Mouse (Mus musculus) Muller cell, postnatal 12 days (primary cell): Measurements from ENCODE around the gene 1700021F05Rik.
A peak's percentile ranks its signal among the peaks of the same experiment; 100 is the strongest.

Experiments used
- DNase-seq: peaks from one replicate; pipeline ENCODE4 v3.0.0-alpha.2; 2015; ENCODE audit errors: inconsistent ontology term

1700021F05Rik gene

DNA sequence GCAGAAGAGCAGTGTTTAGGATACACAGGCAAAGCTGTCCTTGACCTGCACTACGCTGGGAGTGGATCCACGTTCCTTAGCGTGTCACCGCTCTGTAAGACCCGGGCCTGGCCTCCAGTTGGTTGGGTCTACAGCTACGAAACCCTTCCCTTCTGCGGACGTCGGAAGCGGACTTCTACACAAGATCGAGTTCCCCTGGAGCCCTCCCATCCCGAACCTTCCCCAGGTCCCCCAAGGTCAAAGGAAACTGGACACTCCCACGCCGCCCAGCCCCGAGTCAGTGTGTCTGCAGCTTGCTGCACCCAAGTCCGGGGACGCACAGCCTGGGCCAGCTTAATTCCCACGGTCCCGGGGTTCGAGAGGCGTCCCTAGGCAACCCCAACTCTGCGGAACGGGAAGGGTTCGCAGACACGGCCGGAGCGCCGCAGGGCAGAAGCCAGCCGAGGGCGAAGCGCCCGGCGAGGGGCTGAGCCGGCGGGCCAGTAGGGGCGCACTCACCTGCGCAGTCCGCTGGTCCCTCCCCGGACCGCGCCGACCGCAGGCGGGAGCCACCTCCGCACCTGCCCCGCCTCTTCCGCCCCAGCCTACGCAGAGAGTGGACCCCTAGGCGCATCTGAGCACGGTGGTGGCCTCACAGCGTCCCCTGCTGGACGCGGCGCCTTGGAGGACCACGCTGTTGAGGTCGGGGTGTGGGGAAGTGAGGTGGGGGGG, at the start of gene 1700021F05Rik:
1700021F05Rik (minus strand) TSS at position 553 of the 711 bp plus-strand sequence.
- DNase-seq = peak; percentile 97

DNA sequence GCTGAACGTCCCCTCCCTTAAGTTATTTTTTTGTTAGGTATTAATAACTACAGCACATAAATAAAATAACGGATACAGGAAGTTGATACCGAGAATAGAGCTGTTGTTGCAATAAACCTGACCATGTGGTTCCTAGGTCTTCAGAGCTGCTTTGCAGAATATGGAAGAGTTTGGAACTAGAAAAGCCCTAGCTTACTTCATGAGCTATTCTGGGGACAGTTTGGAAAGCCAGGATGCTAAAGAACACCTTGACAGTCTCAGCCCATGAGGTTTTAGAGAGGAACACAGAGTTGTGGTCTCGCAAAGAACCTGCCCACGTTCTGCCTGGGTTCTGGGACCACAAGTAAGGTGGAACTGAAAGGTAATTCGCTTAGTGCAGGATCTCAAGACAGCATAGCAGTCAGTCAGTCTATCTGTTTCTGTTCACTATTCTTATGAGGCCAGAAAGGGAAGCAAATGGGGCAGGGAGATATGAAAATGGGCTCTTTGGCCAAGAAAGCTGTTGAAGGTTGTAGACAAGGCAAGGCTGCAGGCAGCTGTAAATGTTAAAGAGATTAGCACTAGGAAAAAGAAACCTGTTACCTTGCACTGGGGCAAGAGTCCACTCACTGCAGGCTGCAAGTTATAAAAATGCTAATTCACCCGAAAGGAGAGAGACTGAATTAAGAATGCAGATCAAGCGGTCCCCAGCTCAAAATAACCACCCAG, 47.8 kb upstream of the 1700021F05Rik start:
- DNase-seq = no peak

DNA sequence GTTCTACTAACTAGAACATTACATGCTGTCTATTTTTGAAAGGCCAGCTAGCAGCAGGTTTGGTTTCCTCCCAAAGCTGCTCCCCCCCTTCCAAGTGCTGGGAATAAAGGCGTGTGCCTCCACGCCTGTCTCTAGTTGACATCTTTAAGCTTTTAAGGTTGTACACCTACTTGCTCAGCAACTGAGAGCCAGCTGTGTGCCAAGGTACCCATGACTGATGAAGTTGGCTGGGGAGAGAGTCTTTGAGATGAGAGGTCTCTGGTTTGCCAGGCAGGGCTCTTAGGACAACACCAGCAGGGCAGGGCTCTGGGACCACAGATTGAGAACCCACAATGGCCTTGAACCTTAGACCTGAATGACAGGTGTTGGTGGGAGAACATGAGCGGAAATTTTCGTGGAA, 43.7 kb upstream of the 1700021F05Rik start:
- no peak for DNase-seq

DNA sequence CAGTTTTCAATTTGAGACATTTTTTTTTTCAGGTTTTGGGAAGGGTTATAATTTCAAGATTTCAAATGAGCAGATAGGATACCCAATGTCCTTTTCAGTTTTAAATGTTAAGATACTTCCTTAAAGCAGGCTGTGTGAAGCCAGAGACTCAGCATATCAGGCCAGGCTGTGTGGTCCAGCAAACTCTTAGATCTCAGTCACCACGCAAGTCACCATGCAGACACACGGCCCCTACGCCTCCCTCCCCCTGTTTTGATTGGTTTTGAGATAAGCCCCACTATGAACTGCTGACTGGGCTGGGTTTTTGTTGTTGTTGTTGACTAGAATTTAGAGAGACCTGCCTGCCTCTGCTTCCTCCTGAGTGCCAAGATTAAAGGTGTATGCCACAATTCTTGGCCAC, 40.5 kb upstream of the 1700021F05Rik start:
- DNase-seq = no peak

DNA sequence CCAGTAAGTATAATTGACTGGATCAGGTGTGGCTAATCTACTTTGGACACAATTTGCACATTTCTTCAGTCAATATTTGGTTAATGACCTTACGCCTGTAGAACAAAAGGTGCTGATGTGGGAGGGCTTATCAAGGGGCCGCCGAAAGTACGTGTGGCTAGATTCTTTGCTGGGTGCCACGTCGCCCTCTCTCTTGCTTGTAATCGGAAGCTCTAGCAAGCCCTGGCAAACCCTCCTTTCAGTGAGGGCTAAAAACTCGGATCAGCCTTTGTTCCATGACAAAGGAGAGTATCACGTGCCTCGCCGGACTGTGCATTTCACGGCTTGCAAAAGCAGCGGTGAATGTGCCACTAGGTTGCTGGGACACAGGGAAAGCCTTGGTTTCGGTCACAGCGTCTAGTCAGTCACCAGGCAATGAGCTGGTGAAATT, 39.9 kb upstream of the 1700021F05Rik start:
- DNase-seq = peak; percentile 40

DNA sequence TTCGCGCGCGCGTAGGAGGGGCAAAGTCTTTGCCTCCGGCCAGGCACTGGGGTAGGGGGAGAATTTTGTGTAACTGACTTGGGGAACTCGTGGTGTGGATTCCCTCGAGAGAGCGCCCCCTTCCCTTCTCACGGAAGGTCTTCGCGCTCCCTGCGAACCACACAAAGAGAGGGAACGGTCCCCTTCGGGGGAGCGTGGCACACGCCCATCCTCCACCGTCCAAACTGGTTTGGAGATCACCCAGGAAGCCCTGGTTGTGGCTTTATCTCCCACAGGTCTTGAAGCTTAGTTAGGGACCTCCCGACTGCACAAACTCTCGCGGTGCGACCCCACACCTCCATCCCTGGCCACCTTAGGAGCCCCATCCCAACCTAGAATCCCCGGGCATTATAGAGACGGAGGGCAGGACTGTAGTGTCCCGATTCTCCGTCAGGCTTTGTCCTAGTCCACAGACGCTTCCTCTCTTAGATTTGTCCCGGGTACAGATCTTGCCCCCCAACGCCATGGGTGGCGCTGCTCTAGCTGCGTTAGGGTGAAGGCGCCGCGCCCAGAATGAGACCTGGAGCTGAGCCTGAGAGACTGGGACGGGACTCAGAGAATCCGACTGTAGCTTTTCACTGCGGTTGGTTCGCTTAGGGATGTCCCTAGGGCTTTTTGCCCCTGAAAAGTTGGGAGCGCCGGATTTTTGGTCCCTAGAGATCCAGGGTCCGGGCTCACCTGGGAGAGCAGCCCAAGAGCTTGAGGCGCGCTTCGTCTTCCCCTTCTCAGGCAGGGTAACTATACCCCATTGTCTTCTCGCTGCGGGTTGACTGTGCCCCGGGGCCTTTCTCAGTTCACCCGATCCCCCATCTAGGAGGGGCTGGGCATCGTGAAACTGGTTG, 38.8 kb upstream of the 1700021F05Rik start:
- peak; percentile 43 for DNase-seq

DNA sequence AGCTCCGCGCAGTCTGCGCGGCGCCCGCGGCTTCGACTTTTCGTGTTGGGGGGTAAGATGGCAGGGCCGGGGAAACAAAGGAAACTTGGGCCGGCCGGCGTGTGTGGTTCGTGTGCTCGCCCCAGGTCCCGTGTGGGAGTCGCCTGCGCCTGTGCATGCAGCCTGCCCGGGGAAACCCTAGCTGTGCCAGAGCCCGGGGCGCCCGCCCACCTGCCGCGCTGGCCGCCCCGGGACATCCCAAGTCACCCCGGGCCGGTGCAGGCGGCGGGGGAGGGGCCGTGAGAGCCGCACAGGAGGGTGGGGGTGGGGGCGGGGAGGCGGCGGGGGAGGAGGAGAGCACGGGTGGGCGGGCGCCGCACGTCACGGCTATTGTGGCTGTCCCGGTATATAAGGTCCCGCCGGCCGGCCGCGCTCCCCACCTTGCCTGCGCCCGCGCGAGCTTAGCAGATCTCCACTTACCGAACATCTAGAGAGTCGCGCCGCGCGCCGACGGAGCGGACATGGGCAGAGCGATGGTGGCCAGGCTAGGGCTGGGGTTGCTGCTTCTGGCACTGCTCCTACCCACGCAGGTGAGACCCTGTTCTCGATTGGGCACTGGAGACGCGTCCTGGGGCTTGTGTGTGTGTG, 38.1 kb upstream of the 1700021F05Rik start:
- DNase-seq = peak; percentile 75

DNA sequence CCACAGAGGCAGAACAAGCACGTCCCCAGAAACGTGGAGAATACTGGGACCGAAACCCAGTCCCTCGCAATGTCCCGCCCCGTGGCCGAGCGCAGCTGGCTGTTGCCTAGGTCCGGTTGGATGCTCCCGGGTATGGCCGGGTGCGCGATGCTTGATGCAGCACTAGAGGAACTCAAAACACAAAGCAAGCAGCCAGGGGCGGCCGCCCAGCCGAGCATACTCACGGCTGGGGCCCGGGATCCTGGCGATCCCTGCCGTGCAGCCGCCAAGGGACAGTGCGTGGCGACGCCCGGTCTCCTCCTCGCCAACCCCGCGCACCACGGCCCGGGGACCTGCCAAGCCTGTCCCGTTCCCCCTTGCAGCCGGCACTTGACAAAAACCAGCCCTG, 37.6 kb upstream of the 1700021F05Rik start:
- DNase-seq = peak; percentile 78

DNA sequence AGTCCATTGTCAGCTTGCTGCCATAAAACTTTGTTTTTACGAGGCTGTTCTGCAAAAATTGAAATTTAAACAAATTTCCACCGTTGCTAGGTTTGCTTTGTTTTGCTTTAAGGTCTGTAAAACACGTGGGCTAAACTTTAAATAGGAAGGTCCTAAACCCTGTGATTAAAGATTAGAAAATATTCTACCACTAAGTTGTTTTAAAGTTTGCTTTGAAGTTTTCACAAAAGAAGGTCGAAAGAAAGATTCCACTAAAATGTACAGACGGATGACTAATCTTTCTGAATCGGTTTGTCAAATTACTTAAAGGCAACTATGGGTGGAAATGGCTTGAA, 37.2 kb upstream of the 1700021F05Rik start, which contains the start of gene Cd24a:
Cd24a (plus strand) TSS at position 288 of the 335 bp plus-strand sequence.
- no peak for DNase-seq

DNA sequence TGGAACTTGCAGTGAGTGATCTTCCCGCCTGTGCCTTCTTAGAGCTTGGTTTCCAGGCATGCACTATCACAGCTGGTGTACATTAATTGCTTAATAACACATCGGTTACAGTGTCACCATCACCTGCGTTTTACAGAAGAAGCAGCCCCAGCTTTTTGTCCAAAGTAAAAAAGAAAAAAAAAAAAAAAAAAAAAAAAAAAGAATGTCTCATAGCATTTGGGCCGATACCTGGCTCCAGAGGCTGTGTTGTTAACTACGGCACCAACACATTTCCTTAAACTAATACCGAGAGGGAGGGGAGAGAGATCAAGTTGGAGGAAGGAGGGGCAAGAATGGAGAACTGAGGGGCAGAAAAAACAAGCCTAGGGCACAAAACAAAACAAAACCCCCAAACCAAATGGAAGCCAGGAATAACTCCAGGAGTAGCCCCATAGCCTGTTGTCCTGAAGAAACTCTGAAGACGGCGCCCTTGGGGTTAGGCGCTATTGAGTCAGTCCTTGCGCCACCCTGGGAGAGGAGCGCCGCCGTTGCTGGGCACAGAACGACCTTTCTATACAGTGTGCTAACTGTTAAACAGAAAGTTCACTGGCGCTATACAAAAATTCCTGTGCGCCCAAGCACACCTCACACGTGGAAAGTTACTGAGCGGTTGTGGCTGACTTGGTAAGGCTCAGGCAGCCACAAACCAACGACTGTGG, 36.7 kb upstream of the 1700021F05Rik start:
- DNase-seq = peak; percentile 20

DNA sequence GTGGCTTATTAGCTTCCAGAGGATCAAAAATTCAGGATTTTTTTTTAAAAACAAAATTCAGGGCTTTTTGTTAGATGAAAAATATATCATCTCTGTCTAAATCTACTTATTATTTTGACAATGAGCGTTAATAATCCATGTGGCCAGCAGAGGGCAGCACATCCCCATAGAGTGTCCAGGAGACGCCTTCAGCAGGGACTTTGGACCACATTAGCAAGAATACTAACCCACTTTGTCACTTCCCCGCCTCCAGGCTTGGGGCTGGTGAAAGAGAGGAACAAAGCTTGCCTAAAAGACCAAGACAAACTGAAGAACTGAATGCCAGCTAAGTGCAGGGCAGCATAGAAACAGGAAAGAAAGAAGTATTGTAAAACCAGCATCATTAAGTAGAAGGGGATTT, 34.2 kb upstream of the 1700021F05Rik start:
- peak; percentile 79 for DNase-seq

DNA sequence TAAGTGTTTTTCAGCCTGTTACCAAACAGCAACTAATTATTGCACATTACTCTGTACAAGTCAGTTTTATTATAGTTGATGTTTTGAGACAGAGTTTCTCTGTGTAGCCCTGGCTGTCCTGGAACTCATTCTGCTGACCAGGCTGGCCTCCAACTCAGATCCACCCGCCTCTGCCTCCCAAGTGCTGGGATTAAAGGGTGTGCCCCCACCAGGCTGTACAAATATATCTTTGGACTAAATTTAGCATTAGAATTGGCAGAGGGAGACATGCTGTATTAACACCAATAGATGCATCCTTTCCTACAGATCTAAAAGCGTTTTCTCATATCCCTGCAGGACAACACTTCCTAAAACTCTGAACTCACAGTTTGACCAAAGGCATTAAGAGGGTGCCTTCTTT, 33.6 kb upstream of the 1700021F05Rik start:
- DNase-seq = no peak

DNA sequence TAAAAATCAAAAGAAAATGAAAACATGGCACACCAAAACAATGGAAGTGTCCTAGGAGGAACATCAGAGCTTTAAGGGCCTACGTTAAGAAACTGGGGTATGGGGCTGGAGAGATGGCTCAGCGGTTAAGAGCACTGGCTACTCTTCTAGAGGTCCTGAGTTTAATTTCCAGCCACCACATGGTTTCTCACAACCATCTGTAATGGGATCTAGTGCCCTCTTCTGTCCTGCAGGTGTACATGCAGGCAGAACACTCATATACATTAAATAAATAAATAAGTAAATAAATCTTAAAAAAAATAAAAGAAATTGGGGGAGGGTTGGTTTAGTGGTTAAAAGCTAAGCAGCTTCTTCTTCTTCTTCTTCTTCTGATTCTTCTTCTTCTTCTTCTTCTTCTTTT, 20.5 kb upstream of the 1700021F05Rik start:
- DNase-seq = no peak

DNA sequence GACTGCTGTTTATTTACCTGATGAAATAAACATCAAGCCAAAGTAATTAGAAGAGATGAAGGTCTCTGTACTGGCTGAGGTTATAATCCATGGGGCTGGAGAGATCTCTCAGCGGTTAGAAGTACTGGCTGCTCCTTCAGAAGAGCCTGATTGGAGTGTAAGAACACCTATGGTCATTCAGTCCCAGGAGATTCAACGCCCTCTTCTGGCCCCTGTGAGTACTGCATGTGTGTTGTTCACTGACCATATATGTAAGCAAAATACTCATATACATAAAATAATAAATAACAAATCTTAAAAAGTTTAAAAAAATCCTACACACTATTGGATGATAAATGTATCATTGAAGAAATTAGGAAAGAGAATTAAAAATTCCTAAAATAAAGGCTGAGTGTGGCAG, 20.0 kb upstream of the 1700021F05Rik start:
- DNase-seq = no peak

DNA sequence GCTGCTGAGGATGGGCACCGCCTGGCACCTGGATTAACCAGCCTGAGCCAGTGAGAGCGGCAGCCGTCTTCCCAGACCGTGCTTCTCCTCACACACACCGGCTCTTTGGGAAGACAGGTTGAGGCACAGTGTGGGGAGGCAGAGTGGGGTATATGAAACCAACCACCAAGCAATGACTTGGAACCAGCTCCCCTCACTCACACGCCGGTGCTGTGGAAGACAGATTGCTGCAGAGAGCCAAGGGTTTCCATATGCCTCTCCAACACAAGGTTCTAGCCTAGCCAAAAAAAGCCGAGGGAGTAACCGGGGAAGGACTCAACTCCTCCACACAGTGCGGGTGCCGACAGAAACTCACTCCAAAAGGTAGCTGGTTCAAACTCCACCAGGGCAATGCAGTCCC, 18.5 kb upstream of the 1700021F05Rik start:
- DNase-seq = no peak

DNA sequence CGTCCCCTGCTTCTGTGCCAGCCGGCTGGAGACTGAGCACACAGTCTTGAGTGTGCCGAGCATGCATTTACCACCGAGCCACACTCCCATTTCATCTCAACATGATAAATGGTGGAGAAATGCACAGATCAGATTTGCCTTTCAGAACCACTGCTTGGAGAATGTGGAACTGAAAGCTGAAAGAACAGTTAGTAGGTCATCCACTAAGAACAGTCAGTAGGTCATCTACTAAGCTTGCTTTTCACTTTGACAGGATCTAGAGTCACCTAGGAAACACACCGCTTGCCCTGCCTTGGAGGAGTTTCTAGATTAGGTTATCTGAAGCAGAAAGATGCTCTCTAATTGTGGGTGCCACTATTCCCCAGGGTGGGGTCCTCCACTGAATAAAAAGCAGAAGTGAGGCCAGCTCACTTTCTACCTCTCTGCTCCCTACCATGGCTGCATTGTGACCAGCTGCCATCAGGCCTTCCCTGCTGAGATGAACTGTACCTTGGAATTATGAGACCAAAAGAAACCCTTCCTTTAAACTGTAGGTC, 16.9 kb upstream of the 1700021F05Rik start:
- DNase-seq = no peak

DNA sequence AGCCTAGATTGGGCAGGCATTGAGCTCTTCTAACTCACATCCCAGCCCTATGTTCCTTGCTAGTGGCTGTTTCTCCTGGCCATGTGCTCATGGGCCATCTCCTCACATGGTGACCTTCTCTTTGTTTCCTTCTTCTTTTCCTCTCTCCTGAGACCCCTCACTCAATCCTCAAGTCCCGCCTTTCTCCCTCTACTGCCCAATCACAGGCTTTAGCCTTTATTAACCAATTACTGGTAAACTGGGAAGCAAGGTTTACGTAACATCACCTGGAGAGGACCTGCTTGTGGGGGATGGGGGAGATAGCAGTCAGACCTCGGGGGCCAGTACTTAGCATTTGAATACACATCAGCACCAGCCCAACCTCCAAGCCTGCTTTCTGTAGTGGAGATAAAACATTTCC, 10.6 kb upstream of the 1700021F05Rik start:
- DNase-seq = no peak

DNA sequence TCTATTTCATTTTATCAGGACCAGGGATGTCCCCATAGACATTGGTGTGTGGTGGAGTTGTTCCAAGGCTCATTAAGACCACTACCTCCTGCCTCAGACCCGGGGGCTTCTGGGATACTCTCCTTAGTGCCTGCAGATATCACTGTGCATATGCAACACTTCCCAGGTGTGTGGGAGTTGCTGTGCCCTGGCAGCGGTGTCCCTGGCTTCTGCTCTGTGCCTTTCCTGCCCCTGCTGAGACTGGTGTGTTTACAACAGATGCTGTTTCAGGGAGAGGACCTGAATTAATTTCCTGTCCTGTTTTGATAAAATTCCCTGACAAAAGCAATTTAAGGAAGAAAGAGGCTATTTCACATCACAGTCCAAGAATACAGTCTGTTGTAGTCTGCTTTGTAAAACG, 10.1 kb upstream of the 1700021F05Rik start:
- no peak for DNase-seq

DNA sequence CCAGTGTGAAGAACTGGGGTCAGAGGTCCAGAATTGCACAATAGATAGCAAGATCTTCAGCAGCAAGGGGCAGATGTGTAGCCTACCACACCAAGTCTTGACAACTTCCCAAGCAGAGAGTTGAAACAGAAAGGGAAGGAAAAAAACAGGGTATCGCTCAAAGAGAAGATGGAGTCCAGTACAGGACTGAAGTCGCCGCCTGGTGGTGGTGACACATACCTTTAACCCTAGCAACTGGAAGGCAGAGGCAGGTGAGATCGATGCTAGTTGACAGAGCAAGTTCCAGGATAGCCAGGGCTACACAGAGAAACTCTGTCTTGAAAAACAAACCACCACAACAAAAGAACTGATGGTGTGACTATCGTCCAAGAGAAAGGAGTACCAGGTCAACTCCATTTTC, 8.6 kb upstream of the 1700021F05Rik start:
- DNase-seq = no peak

DNA sequence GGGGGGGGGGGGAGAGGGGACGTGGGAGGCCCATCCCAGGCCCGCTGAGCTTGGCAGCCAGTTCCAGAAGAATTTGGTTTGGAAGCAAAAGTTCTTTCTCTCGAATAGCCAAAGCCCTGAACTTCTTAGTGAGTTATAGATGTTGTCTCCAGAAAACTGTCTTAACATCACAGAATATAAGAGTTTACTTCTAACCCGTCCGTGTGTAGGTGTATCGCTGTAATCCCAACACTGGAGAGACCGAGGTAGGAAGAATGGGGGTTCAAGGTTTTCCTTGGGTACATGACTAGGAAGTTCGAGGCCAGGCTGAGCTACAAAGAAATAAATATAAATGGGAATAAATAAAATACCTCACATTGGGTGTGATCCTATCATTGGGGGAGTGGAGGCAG, 355 bp upstream of the 1700021F05Rik start:
- no peak for DNase-seq

DNA sequence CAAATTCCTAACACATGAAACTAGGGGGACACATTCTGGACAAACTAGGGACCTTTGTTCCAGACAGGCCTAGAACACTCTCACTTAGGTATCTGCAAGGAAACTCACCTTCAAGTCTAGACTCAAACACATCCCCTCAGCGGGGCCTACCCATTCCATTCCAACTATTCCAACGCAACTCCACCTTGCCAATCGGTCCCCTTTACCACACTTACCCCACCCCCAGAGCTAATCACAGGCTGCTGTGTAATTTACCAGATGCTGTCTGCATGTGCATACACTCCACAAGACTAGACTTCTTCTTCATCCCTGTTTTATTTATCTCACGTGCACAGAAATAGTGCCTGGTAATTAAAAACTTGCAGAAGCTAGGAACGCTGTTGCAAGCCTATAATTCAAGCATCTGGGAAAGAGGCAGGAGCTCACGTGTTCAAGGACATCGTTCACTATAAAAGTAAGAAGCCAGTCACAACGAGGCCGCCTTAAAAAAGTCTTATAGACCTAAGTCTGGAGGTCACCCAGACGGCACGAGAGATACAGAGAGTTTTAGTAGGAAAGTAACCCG, 966 bp downstream of the 1700021F05Rik start:
- DNase-seq = peak; percentile 12
